Mouse (Mus musculus): ENCODE data around the gene Galk2. TPM values are rescaled to one million over a fixed set of nuclear protein-coding genes. Genes with fewer than 3 reads are reported as not detected.

Galk2 gene
- total RNA-seq, 2 experiments from 2014 or later: 10.1 to 10.9 TPM

GRCm38 (mm10) chr2:125895099-125895498 is 36.2 kb downstream of the Galk2 start:
- no peak for DNase-seq (ENCODE audit: low spot score)
- intact Hi-C loops (cut with DNase I): no loop called here

GRCm38 (mm10) chr2:125896355-125896754 is 37.4 kb downstream of the Galk2 start:
- intact Hi-C loops (cut with DNase I): no loop called here

GRCm38 (mm10) chr2:125900797-125901410 is 42.0 kb downstream of the Galk2 start:
- DNase-seq (ENCODE audit: low spot score): no peak
- intact Hi-C loops (cut with DNase I): no loop called here

More at GRCm38 (mm10) chr2:125896355-125896754, 37.4 kb downstream of the Galk2 start:
- DNase-seq (ENCODE audit: low spot score): no peak

GRCm38 (mm10) chr2:125901426-125901825 is 42.5 kb downstream of the Galk2 start:
- DNase-seq (ENCODE audit: low spot score): no peak
- intact Hi-C loops (cut with DNase I): no loop called here

DNA sequence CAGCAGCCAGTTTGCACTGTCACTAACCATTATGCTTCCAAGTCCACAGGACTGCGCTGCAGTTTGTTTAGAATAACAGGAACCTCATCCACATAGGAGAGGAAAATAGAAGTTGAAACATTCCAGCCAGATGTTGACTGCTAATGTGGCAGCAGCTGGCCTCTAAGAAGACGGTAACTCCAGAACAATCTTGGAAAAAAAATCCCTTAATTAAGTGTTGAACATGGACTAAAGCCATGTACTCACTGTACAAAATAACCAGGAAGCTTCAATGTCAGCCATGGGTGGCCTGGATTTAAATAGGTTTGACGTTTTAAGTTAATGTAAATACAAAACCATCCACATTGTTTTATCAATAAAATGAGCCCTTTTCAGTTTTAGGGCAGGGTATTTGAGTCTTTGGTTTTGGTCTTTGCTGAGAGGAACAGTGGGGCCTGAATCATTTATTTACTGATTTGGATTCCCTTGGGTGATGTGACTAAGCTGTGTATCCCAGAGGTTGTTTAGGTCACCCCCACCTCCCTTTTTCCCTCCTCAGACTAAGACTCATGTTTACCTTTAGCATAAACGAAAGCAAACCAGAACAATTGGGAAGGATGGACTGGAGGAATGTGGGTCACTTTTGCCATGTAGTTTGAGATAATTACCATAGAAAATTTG is 47.6 kb downstream of the Galk2 start:
- intact Hi-C loops (cut with DNase I): no loop called here

GRCm38 (mm10) chr2:125907580-125908255 is 48.8 kb downstream of the Galk2 start:
- intact Hi-C loops (cut with DNase I): no loop called here

More for the DNA sequence above, 47.6 kb downstream of the Galk2 start:
- no peak for DNase-seq (ENCODE audit: low spot score)

GRCm38 (mm10) chr2:125914167-125914566 is 55.3 kb downstream of the Galk2 start:
- intact Hi-C loops (cut with DNase I): no loop called here
- no peak for DNase-seq (ENCODE audit: low spot score)

More at GRCm38 (mm10) chr2:125907580-125908255, 48.8 kb downstream of the Galk2 start:
- no peak for DNase-seq (ENCODE audit: low spot score)

DNA sequence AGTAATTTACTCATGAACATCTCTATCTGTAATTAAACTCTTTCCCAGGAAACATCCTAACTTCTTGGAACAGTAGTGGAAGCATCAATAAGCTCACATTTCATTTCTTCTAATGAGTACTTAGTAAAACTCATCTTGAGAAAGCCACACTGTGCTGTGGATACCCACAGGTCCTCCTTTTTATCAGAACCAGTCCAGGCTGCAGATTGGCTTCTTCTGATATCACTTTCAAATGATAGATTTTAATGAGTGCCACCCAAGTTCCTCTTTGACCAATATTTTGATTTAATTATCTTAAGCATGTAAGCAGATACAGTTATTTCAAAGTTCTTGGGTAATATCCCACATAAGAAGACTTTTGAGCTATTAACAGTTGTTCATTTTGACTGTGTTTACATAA is 55.8 kb downstream of the Galk2 start:
- intact Hi-C loops (cut with DNase I): no loop called here
- DNase-seq (ENCODE audit: low spot score): no peak

DNA sequence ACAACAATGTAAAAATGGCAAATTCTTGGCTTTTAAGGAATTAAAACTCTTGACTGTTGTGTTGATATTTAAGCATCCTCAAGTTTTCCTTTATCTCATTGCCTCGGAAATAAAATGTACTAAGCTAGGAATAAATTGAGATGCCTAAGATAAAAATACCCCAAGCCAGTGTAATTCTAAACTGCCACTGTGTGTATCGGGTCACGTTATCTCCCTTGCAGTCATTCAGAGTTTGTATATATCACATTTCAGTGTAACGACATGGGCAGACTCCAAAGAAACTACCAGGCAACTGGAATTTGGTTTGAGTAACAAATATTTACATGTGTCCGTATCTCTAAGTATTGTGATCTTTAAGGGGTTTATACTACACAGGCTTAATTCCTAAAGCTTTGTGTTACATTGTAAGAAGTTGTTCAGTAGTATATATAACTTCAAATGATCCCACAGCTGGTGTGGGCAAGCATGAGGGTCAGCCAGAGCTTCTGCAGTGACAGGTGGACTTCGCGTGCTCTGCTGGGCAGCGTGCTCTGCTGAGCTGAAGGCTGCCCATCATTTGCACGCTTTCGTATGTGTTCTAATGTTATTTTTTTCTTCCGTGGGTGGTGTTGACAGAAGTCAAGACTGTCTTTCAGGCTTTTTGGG is 57.9 kb downstream of the Galk2 start:
- DNase-seq (ENCODE audit: low spot score): no peak
- intact Hi-C loops (cut with DNase I): no loop called here

GRCm38 (mm10) chr2:125917297-125917679 is 58.4 kb downstream of the Galk2 start:
- DNase-seq (ENCODE audit: low spot score): no peak
- intact Hi-C loops (cut with DNase I): no loop called here

DNA sequence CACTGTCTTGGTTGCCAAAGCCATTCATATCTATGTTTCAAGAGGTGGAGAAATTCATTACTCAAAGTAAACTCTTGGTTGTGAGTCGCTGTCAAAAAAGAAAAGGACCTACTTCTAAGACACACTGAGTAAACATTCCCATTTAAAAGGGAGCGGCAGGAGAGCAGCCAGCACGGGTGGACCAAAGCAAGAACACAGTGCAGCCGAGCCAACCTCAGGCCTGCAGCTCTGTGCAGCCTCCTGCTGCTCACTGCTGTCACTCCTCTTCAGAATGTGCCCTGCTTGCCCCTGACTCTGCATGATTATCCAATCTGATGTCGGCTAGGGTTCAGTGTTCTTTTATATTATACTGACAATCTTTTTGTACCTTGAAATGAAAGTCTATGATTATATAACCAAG is 62.4 kb downstream of the Galk2 start:
- intact Hi-C loops (cut with DNase I): no loop called here
- no peak for DNase-seq (ENCODE audit: low spot score)

DNA sequence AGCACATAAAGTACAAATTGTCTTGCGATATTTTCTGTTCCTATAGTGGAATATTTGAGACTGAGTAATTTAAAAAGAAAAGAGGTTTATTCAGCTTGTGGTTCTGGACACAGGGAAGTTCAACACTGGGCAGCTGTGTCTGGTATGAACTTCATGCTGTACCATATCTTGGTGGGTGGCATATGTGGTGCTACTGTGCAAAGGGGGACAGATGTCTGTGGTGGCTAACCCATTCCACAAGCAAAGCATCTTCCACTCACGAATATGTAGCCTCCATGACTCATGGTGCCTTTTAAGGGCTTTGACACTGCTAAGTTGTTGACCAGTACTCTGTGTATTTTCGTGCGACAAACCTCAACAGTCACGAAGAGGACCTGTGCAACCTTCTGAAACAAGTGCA is 63.2 kb downstream of the Galk2 start:
- no peak for DNase-seq (ENCODE audit: low spot score)
- intact Hi-C loops (cut with DNase I): no loop called here

DNA sequence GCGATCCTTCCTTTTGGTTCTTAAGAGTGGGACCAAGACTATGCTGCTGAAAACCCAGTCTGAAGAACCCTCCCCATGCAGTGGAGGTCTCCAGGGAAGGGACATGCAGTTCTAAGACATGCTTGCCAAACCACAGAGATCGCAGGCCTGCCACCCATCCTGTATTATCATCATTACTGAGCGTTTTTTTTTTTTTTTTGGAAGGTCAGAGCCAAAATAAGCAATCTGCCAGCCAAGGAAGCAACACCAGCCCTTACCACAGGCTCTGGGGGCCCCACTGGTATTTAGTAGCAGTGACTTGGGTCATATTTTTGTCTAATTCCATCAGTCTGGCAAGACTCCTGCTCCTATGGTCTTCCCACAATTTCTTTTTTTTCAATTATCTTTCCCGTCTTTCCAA is 64.0 kb downstream of the Galk2 start:
- intact Hi-C loops (cut with DNase I): no loop called here
- no peak for DNase-seq (ENCODE audit: low spot score)

DNA sequence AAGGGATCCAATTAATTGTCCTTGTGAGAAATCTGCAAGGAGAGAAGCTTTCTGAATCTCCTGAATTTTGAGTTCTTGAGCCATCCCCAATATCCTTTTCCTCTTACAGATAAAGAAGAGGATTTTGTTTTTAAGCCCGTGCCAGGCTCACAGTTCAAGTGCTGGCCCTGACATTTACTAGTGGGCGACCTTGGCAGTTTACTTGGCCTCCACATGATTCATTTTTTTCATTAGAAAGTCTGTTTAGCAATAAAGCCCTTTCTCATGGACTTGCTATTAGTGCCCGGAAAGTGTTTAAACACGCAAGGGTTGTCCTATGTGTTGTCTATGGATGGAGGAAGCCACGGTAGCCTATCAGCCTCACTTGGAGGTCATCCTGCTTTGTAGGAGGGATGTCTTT is 64.4 kb downstream of the Galk2 start:
- no peak for DNase-seq (ENCODE audit: low spot score)
- intact Hi-C loops (cut with DNase I): no loop called here

- intact Hi-C loops (cut with DNase I): no loop called here
- no peak for DNase-seq (ENCODE audit: low spot score)
These were observed 65.6 kb downstream of the Galk2 start for GRCm38 (mm10) chr2:125924554-125924953.

DNA sequence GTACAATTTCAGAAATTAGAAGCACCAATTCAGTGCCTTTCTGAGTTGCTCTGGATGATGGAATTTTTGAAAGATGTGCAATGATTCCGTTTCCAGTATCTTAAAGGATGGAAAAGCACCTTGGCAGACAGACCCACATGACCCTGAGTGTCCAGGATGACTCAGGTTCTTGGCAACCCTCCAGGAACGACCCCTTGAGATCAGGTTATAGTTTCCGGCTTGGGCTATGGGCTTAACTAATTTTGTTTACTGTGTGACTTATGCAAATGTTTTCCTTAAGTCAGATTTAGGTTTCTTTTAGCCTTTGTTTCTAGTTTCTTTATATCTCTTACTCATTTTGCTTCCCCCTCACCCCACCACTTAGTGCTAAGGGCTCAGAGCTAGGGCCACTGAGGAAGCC is 66.2 kb downstream of the Galk2 start:
- DNase-seq (ENCODE audit: low spot score): no peak
- intact Hi-C loops (cut with DNase I): no loop called here

DNA sequence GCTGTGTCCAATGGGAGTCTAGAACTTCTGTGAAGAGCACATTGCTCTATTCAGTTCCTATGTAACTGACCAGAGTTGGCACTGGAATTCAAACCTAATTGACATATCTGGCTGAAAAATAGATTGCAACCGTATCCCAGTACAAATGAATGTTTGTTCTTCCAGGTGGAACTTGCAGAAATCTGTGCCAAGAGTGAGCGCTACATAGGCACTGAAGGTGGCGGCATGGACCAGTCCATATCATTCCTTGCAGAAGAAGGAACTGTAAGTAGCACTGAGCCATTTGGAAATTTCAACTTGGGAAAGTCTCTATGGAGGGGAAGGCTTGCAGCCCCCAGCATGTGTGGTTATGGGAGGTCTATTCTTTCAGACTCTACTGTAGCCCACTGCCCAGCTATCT is 70.5 kb downstream of the Galk2 start:
- DNase-seq (ENCODE audit: low spot score): no peak
- intact Hi-C loops (cut with DNase I): no loop called here

DNA sequence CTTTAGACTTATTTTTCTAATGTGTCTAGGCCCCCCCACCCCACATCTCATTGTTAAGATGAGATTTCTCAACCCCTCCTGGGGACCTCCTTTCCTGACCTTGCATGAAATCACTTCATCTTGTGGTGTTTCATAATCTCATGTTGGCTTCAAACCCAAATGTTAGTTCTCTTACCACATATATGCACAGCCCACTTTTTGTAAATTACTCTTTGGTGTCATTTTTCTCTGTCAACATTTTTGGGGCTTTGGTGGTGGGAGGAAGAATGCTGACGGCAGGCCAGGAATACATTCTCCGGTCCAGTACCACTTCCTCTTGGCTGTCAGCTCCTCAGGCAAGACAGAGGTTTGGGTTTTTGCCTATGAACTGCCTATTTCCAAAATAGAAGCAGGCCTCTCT is 71.0 kb downstream of the Galk2 start:
- no peak for DNase-seq (ENCODE audit: low spot score)
- intact Hi-C loops (cut with DNase I): no loop called here

- intact Hi-C loops (cut with DNase I): no loop called here
These were observed 72.3 kb downstream of the Galk2 start for GRCm38 (mm10) chr2:125931193-125931592.

DNA sequence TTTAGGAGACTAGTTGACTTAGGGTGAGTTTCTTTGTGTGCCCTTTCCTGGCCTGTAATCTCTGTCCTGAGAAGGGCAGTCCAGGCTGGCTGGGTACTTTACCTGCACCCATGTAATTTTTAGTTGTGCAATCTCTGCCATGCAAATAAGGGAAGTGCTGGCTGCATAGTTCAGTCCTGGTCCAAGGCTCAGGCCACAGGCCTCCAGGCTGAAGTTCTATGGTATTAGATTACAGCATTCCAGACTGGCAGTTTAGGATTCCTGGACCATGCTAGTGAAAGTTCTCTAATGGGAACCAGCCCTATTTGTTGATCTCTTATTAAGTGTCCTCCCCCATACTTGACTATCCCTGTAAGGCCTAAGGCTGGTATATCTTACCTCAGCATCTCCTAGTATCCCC is 73.8 kb downstream of the Galk2 start:
- no peak for DNase-seq (ENCODE audit: low spot score)
- intact Hi-C loops (cut with DNase I): no loop called here

More at GRCm38 (mm10) chr2:125931193-125931592, 72.3 kb downstream of the Galk2 start:
- no peak for DNase-seq (ENCODE audit: low spot score)

DNA sequence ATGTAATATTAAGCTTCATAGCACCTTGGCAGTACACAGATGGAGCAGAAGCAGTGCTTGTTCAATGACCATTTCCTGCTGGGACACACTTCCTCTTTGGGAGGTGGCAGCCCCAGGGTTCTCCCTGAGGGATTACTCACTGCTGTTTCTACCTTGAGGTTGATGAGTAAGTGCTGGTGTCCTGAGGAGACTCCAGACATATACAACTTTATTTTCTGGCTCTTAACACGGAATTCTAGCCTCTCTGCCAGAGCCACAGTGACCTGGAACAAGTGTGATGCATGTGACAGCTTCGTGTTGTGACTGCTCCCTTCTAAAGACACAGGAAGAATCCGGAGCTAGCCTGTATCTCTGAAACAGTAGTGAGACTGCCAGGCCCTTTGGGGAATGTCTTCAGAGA is 75.1 kb downstream of the Galk2 start:
- intact Hi-C loops (cut with DNase I): no loop called here
- no peak for DNase-seq (ENCODE audit: low spot score)
